Mouse (Mus musculus): ENCODE measurements around the gene AC109138.7.
A peak's percentile ranks its signal among the peaks of the same experiment; 100 is the strongest.

The AC109138.7 gene

GRCm38 (mm10) chr19:4193129-4193528, 21.0 kb upstream of the AC109138.7 start:
- no peak for DNase-seq (ENCODE audit: low spot score)

- no peak for DNase-seq (ENCODE audit: low spot score)
Measured at GRCm38 (mm10) chr19:4194021-4194724, 20.0 kb upstream of the AC109138.7 start.

DNA sequence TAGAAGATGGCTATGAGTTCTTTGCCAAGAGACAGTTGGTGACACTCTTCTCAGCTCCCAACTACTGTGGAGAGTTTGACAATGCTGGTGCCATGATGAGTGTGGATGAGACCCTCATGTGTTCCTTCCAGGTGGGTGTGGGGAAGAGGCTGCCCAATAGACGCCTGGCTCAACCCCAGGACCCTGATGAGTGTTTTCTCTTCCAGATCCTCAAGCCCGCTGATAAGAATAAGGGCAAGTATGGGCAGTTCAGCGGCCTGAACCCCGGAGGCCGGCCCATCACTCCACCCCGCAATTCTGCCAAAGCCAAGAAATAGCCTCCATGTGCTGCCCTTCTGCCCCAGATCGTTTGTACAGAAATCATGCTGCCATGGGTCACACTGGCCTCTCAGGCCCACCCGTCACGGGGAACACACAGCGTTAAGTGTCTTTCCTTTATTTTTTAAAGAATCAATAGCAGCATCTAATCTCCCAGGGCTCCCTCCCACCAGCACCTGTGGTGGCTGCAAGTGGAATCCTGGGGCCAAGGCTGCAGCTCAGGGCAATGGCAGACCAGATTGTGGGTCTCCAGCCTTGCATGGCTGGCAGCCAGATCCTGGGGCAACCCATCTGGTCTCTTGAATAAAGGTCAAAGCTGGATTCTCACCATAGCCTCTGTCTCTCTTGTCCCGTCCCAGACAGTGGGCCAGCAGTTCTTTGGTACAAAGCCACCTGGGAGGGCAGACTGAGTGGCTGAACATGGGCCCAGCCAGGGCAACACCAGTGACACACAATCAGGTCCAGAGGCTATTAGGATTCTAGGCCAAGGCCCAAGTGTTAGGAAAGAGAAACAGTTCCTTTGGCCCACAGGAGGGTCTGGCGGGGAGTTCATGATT, 19.1 kb upstream of the AC109138.7 start:
- DNase-seq (ENCODE audit: low spot score) = no peak

DNA sequence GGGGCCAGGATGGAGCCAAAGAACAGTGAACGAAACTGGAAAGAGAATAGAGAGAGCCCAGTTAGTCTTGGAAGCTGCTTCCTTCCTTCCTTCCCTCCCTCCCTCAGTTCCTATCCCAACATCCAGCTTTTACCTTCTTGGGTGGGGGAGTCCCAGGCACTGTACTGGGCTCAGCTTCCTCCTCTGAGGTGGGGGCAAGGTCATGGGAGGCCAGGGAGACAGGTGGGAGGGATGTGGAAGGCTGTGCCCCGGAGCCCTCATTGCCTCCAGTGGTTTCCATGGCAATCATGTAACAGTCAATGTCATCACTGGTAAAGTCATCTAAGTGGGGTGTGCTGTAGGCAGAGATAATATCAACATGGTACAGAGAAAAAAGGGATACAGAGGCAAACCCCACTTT, 18.1 kb upstream of the AC109138.7 start:
- no peak for DNase-seq (ENCODE audit: low spot score)

DNA sequence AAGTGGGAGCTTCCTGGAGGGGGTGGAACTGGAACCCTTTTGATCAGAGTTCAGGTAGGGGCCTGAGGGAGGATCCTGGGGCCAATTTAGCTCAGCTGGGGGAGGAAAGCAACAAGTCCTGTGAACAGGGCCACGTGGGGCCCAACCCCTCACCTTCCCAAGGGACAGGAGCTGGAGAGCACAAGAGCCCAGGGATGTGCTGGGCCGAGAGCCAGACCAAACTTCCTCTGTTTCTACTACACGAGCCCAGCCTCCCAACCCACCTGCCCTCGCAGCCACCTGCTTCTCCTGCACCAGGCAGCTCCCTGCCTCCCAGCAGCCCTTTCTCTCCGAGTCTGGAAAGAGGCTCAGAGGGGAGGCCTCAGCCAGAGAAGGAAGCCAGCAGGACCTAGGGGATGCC, 17.6 kb upstream of the AC109138.7 start:
- no peak for DNase-seq (ENCODE audit: low spot score)

DNA sequence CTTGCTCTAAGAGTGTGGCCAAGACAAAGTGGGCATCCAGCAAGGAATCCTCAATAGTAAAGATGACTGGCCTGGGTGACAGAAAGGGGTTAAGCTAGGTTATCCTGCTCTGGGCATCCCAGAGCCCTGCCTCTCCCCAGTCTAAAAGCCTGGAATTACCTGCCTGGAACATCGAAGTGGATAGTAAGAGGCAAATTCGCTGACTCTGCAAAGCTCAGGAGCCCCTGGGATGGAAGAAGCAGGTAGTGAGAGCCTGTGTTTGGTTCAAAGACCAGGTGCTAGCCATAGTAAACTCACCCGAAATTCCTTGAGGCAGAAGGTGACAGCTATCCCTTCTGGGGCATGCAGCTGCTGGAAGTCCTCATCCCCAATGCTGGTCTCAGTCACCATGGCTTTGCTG, 17.0 kb upstream of the AC109138.7 start:
- no peak for DNase-seq (ENCODE audit: low spot score)

DNA sequence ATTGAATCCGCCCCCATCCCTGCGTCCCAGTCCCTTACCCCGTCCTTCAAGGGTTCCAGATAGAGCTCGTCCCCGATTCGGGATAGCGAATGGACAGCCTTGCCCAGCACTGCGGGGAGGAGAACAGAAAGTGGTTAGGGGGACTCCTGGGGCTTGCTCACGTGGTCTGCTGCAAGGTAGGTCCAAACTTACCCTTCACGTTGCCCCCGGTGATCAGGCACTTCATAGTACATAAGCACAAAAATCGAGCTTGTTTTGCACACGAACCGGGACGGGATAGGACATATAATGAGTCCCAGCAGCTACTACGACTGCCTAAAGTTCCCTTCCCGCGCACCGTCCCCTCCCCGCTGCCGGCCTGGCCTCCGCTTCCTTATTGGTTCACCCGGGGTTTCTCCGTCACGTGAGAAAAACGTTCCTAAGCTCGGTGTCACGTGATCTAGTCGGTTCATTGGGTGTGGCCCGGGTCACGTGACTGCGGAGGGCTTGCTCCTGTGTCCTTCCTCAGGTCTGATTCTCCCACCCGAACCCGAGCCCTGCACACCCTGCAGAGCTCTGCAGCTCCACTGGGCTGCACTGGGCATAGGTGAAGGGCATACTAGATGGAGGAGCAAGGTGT, 12.8 kb upstream of the AC109138.7 start, which contains the start of gene Rad9a:
Rad9a (minus strand) TSS at position 372 of the 619 bp plus-strand sequence.
- DNase-seq (ENCODE audit: low spot score) = peak; percentile 100

DNA sequence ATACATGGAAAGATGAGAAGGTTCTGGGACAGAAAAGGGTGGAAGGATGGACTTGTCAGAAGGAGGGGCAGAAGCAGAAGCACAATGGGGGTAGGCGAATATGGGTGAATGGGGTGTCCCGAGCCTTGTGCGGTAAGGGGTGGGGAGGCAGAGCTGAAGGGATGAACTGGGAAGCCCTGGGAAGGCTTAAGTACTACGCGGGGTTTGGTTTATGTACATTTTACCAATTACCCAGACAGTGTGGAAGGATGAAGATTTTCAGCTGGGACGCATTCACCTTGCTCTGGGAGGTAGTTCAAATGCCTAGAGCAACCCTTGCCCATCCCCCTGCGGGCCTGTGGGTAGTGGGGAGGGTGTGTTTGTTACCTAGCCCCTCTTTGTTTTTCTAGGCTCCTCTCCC, 12.0 kb upstream of the AC109138.7 start:
- no peak for DNase-seq (ENCODE audit: low spot score)

- no peak for DNase-seq (ENCODE audit: low spot score)
Measured at GRCm38 (mm10) chr19:4203148-4203547, 11.0 kb upstream of the AC109138.7 start.

DNA sequence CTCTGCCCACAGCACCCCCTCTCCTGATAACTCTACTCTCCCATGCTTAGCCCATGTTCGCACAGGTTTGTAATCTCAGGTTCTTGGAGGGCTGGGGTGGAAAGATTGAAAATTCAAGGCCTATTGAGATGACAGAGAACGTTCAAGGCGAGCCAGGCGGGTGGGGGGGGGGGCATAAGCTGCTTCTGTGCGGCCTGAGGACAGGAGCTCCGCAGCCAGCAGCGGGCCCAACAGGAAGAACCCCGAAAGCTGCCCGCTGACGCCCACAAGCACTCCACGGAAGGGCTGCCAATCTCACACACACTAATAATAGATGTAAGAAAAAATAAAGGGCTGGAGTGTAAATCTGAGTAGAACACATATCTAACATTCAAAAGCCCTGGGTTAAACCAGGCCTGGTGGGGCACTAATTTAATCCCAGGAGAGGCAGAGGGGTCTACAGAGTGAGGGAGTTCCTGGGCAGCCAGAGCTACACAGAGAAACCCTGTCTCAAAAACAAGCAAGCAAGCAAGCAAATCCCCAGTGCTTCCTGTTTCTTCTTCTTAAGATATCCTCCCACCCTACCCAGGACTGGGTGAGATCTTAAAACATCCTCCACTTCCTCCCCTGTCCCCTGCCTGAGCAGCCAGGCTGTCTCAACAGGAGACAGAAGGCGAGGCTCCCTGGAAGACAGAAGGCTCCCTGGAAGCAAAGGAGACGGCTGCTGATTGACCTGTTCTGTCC, 10.4 kb upstream of the AC109138.7 start:
- no peak for DNase-seq (ENCODE audit: low spot score)

GRCm38 (mm10) chr19:4204889-4205288, 9.3 kb upstream of the AC109138.7 start:
- no peak for DNase-seq (ENCODE audit: low spot score)

- peak; percentile 90 for DNase-seq (ENCODE audit: low spot score)
Measured at GRCm38 (mm10) chr19:4206971-4207370, 7.2 kb upstream of the AC109138.7 start.

GRCm38 (mm10) chr19:4208563-4208962, 5.6 kb upstream of the AC109138.7 start:
- DNase-seq (ENCODE audit: low spot score) = no peak

GRCm38 (mm10) chr19:4211891-4212588, 2.1 kb upstream of the AC109138.7 start:
- no peak for DNase-seq (ENCODE audit: low spot score)

DNA sequence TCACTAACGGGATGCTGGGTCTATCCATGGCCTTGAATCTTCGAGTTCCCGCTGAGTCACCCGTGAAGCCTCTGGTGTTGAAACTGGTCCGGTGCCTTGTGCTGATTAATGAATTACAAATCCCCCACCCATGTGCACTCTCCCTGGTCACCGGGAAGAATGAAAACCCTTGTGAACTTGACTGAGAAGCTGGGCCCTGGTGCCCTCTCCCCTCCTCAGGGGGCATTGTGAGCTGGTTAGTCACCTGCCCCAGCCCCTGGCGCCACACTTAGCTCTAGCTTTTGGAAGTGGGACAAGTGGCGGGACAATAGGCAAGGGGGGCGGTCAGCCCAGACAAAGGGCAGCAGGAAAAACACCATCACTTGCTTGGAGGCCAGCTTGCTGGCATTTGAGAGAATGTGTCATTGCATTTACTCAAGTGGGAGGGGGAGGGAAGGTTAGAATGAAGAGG, 608 bp upstream of the AC109138.7 start:
- DNase-seq (ENCODE audit: low spot score) = peak; percentile 29

DNA sequence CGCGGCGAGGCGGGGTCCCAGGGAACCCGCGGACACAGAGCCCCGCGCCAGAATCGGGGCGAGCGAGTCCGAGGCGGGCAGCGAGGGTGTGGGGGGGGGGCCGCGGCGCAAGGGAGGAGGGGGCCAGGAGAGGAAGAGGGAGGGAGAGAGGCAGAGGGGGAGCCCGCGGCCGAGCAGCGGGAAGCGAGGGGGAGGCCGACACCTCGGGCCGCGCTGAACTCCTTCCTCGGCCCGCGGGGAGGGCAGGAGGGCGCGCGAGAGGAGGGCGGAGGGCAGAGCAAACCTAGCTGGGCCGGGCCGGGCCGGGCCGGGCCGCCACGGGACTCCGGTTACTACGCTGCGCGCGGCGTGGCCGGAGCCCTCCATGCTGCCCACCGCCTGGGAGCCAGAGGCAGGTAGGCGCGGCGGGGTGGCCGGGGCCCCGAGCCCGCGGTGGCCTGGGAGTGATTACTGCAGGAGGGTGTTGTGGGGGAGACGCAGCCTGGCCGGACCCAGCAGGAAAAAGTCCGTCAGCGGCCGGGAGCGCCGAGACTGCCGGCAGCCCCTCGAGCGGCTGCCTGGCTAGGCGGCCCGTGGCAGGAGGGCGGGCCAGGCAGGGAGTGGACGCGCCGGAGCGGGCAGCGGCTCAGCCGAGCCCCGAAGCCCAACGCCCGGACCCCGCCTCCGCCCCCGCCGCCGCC, 754 bp downstream of the AC109138.7 start:
- DNase-seq (ENCODE audit: low spot score) = peak; percentile 49

DNA sequence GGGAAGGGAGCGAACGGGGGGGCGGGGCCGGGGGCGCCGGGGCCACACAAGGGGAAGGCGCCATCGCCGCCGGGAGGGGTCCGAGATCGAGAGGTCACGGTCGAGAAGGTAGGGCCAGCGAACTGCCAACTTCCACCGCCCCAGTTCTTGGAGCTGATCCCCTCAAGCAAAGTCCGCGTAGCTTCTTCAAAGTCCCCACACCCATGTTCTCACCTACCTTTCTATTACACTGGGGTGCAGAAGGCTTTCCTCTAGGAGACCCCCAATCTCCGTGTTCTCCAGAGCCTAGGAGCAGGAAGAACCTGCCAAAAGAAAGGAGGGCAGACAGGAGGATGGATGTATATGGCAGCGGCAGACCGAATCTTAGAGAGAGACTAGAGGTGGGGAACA, 1.3 kb downstream of the AC109138.7 start:
- no peak for DNase-seq (ENCODE audit: low spot score)

DNA sequence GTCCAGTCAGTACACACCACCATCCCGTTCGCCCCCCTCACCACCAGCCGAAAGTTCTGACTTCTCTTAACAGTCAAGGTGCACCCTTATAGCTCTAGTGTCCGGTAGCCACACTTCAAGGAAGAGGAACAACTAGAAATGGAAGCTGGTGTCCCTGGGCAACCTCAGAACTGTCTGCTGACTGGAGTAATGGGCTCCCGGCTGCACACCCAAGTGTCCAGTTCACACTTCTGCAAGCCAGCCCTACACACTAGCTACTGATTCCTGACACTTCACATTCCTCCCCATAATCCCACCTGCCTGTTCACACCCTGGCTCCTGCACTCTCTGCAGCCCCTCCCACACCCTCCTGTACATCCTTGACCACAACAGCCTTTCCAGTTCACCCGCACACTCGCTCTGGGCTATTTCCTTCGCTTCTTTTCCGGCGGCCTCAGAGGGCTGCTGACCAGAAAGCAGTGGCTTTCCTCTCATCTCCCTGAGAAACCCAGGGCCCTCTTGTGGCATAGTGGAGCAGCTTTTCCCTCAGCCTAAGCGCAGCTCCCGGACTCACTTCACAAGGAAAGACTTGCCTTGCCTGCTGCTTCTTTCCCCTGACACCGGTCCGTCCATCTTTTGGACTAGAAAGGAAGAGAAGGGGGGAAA, 2.0 kb downstream of the AC109138.7 start:
- peak; percentile 78 for DNase-seq (ENCODE audit: low spot score)

DNA sequence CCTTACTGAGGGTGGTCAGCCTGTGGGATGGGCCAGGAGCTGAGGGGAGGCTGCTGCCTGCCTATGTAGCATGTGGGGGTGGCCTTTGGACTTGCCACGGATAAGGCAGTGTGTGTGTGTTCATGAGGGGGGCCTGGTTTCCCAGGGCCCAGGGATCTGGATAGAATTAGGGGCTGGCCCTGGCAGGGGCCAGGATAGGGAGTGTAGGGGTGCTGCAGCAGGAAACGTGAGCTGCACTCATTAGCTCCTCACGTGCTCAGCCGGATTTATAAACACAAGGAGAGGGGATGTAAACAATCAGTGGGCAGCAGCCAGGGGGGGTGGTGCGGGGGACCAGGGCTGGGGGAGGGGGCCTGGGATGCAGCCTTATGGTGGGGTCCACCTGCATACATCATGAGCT, 3.0 kb downstream of the AC109138.7 start:
- no peak for DNase-seq (ENCODE audit: low spot score)

GRCm38 (mm10) chr19:4217855-4218254, 3.7 kb downstream of the AC109138.7 start:
- DNase-seq (ENCODE audit: low spot score) = no peak

Data from embryo, embryonic 10.5 days (tissue).